In the genomic region with DNA sequence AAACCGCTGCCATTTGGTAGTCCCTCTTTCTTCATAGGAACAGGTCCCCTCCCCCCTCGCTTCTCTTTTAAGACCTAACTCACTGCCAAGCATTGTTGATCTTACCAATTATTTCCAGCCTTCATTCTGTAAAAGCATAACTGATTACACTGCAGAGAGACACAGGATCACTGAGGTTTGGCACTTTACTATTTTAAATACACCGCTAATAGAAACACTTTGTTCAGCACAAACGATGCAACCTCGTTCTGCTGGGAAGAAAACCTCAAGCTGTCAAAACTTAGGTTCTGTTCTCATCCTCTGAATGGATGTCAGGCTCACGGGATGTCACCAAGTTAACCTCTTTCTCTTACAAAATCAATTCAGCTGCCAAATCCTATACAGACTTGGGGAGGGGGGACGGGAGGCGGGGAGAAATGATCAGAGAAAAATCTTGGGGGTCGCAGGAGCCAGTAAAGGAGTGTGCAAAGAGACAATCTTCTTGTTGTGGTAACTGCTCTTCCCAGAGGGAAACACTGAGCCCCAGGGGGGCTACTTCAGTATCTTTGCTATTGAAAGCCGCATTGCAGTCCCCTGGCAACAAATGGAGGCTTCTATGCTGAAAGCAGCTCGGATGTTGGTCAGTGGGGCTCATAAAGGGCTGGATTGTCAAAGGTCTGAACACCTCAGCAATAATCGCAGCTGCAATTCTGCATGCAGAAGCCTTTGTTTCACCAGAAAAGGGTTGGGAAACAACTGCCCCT, we compare ENCODE assay signal across 8 mouse cellular contexts. TPM values are rescaled to one million over a fixed set of nuclear protein-coding genes. Genes with fewer than 3 reads are reported as not detected.
A peak's percentile ranks its signal among the peaks of the same experiment; 100 is the strongest.
DNase-seq lines count a peak whose midpoint lies in the region; ATAC-seq and TF ChIP-seq lines count a peak whose summit lies in the region.

No protein-coding gene starts in this region.

- H3K27me3 ChIP-seq in heart, embryonic 16.5 days (ENCODE audit: control insufficient read depth, insufficient read depth, low read length), result no peaks in the 10 kb centered on the region
- no peaks in the 10 kb centered on the region for H3K27me3 ChIP-seq in heart, adult 2 months (ENCODE audit: control insufficient read depth, insufficient read depth, low read length)
- no peaks in the 10 kb centered on the region for H3K27me3 ChIP-seq in forebrain, postnatal 0 days (ENCODE audit: insufficient read depth, low read length)
- H3K27me3 ChIP-seq in midbrain, embryonic 15.5 days (replicated peaks), result no peaks in the 10 kb centered on the region
- H3K27me3 ChIP-seq in thymus, adult 2 months (ENCODE audit: control insufficient read depth, insufficient read depth, low read length), result no peaks in the 10 kb centered on the region

- H3K4me3 ChIP-seq in heart, embryonic 16.5 days (ENCODE audit: low read length), result peak overlapping the region; percentile 43
- no peak overlapping the region for H3K4me3 ChIP-seq in heart, adult 2 months
- H3K4me3 ChIP-seq in brown adipose tissue, adult 24 weeks (ENCODE audit: insufficient read depth, low read depth, low read length), result 0 out of 2 replicates have a peak overlapping the region, but pooled peaks have one; percentile 24
- H3K4me3 ChIP-seq in forebrain, postnatal 0 days (ENCODE audit: low read depth, low read length), result peak overlapping the region; percentile 37
- peak overlapping the region; percentile 34 for H3K4me3 ChIP-seq in midbrain, embryonic 15.5 days
- no peak overlapping the region for H3K4me3 ChIP-seq in thymus, adult 2 months (ENCODE audit: control insufficient read depth, insufficient read depth, low read length)

- peaks cover 4% of the 10 kb centered on the region; the same call in 1 of the 2 replicates for H3K4me1 ChIP-seq in heart, embryonic 16.5 days (ENCODE audit: control insufficient read depth, insufficient read depth, low read length)
- H3K4me1 ChIP-seq in heart, adult 2 months (ENCODE audit: control insufficient read depth, insufficient read depth, low read length), result no peaks in the 10 kb centered on the region
- H3K4me1 ChIP-seq in brown adipose tissue, adult 24 weeks (ENCODE audit: control insufficient read depth, insufficient read depth, insufficient read length, low read length), result no peaks in the 10 kb centered on the region
- H3K4me1 ChIP-seq in forebrain, postnatal 0 days (ENCODE audit: insufficient read depth), result no peaks in the 10 kb centered on the region
- H3K4me1 ChIP-seq in midbrain, embryonic 15.5 days, result peaks cover 8% of the 10 kb centered on the region
- no peaks in the 10 kb centered on the region for H3K4me1 ChIP-seq in thymus, adult 2 months (replicated peaks; ENCODE audit: control insufficient read depth, insufficient read depth, low read length)

- intact Hi-C loops in heart, adult 2 months (cut with DNase I), result no loop called here

- no peak for TF ChIP-seq POLR2A in heart, adult 2 months (IDR thresholded peaks at IDR 0.05; ENCODE audit: insufficient read depth, low read depth, low read length)
- TF ChIP-seq POLR2A in thymus, adult 2 months (IDR thresholded peaks at IDR 0.05; ENCODE audit: control insufficient read depth, extremely low read depth, insufficient read depth, low read length, poor library complexity), result no peak

- no peak for DNase-seq in heart, adult 2 months
- DNase-seq in forebrain, postnatal 0 days, result peak; percentile 61
- no peak for DNase-seq in thymus, postnatal 0 days (ENCODE audit: low spot score)
- DNase-seq in urinary bladder, postnatal 25 days (ENCODE audit: low spot score), result no peak
- DNase-seq in thymus, adult 2 months, result no peak

- no peak for TF ChIP-seq CTCF in heart, adult 2 months (IDR thresholded peaks at IDR 0.05)
- TF ChIP-seq CTCF in forebrain, postnatal 0 days (IDR thresholded peaks at IDR 0.05; ENCODE audit: low read depth), result no peak
- no peak for TF ChIP-seq CTCF in thymus, adult 2 months (IDR thresholded peaks at IDR 0.05; ENCODE audit: borderline replicate concordance, control insufficient read depth, extremely low read depth, insufficient read depth, low read length, poor library complexity)

- H3K9me3 ChIP-seq in heart, embryonic 16.5 days (replicated peaks; ENCODE audit: control insufficient read depth, low read length), result no peaks in the 10 kb centered on the region
- no peaks in the 10 kb centered on the region for H3K9me3 ChIP-seq in forebrain, postnatal 0 days (ENCODE audit: low read length)
- H3K9me3 ChIP-seq in midbrain, embryonic 15.5 days, result no peaks in the 10 kb centered on the region

- 14% methylated on average over 12 of the region's 12 CpGs for WGBS in heart, embryonic 16.5 days
- 12% methylated on average over 12 of the region's 12 CpGs for WGBS in heart, adult 2 months
- 1% methylated on average over 12 of the region's 12 CpGs for WGBS in forebrain, postnatal 0 days
- 1% methylated on average over 12 of the region's 12 CpGs for WGBS in midbrain, embryonic 15.5 days
- 35% methylated on average over 12 of the region's 12 CpGs for WGBS in thymus, adult 2 months

- peak overlapping the region; percentile 54; the same call in 1 of the 2 replicates for H3K9ac ChIP-seq in heart, embryonic 16.5 days (ENCODE audit: low read length)
- H3K9ac ChIP-seq in heart, adult 2 months (ENCODE audit: low read depth, low read length), result no peak overlapping the region
- peak overlapping the region; percentile 42 for H3K9ac ChIP-seq in forebrain, postnatal 0 days
- H3K9ac ChIP-seq in midbrain, embryonic 15.5 days, result peak overlapping the region; percentile 60

- TF ChIP-seq EP300 in heart, adult 2 months (IDR thresholded peaks at IDR 0.05; ENCODE audit: insufficient read depth, low read depth, low read length), result no peak

- ATAC-seq in heart, embryonic 16.5 days (replicated peaks; ENCODE audit: extremely low read depth, insufficient read depth, low FRiP score), result no peak
- ATAC-seq in forebrain, postnatal 0 days, result peak; percentile 84
- peak; percentile 82 for ATAC-seq in midbrain, embryonic 15.5 days (replicated peaks)

- no peak overlapping the region for H3K27ac ChIP-seq in heart, embryonic 16.5 days (ENCODE audit: low read length)
- no peak overlapping the region for H3K27ac ChIP-seq in heart, adult 2 months
- H3K27ac ChIP-seq in brown adipose tissue, adult 24 weeks (replicated peaks; ENCODE audit: low read depth, low read length), result no peak overlapping the region
- 0 out of 2 replicates have a peak overlapping the region, but pooled peaks have one; percentile 35 for H3K27ac ChIP-seq in forebrain, postnatal 0 days (ENCODE audit: low read depth, low read length)
- peak overlapping the region; percentile 77 for H3K27ac ChIP-seq in midbrain, embryonic 15.5 days
- H3K27ac ChIP-seq in thymus, adult 2 months (ENCODE audit: control insufficient read depth, insufficient read depth, low read length), result no peak overlapping the region

- H3K4me2 ChIP-seq in heart, embryonic 16.5 days (ENCODE audit: low read depth, low read length), result peak overlapping the region; percentile 72
- peak overlapping the region; percentile 68 for H3K4me2 ChIP-seq in forebrain, postnatal 0 days (ENCODE audit: low read depth)
- H3K4me2 ChIP-seq in midbrain, embryonic 15.5 days, result peak overlapping the region; percentile 72

- H3K36me3 ChIP-seq in heart, embryonic 16.5 days (ENCODE audit: control insufficient read depth, insufficient read depth), result no peaks in the 10 kb centered on the region
- H3K36me3 ChIP-seq in heart, adult 2 months (ENCODE audit: control insufficient read depth, insufficient read depth, low read length), result no peaks in the 10 kb centered on the region
- H3K36me3 ChIP-seq in forebrain, postnatal 0 days (ENCODE audit: insufficient read depth), result no peaks in the 10 kb centered on the region
- no peaks in the 10 kb centered on the region for H3K36me3 ChIP-seq in midbrain, embryonic 15.5 days (replicated peaks)
- no peaks in the 10 kb centered on the region for H3K36me3 ChIP-seq in thymus, adult 2 months (ENCODE audit: control insufficient read depth, insufficient read depth, low read length)

- H3K79me2 ChIP-seq in heart, adult 2 months (replicated peaks; ENCODE audit: control insufficient read depth, insufficient read depth, low read length), result no peaks in the 10 kb centered on the region

RNA-seq across cellular contexts. Expression of a gene that starts 30.9 kb away (rescaled TPM):
- 116 and 117 TPM in 2 replicates for polyA plus RNA-seq in heart, embryonic 16.5 days (2015; fragmentation: Nextera tagmentation; extraction: Ambion mirVana)
- 100 to 1,000 TPM; 115 to 129 TPM for total RNA-seq in heart, adult 2 months (2021)
- polyA plus RNA-seq in heart, adult 2 months (2012; rRNA removed), result 48.0 and 83.6 TPM in 2 replicates
- 55.8 and 69.9 TPM in 2 replicates for polyA plus RNA-seq in brown adipose tissue, adult 24 weeks (2012; ENCODE audit: insufficient read depth, insufficient read length, missing spikeins)
- 237 and 240 TPM in 2 replicates for total RNA-seq in forebrain, postnatal 0 days (2014; rRNA removed)
- 116 and 157 TPM in 2 replicates for polyA plus RNA-seq in forebrain, postnatal 0 days (2015; fragmentation: Nextera tagmentation; extraction: Ambion mirVana)
- 174 and 181 TPM in 2 replicates for polyA plus RNA-seq in midbrain, embryonic 15.5 days (2015; fragmentation: Nextera tagmentation; extraction: Ambion mirVana)
- polyA plus RNA-seq in thymus, postnatal 0 days (2015; fragmentation: Nextera tagmentation; extraction: Ambion mirVana), result 73.7 and 75.0 TPM in 2 replicates
- 60.0 and 60.8 TPM in 2 replicates for polyA plus RNA-seq in thymus, adult 2 months (2012; rRNA removed)

Comparison
In these comparisons a context has a peak if more than half of its experiments do, and no peak if none do; other contexts are left out.
1. H3K4me3 ChIP-seq: peak in heart, embryonic 16.5 days (single experiment), brown adipose tissue, adult 24 weeks (single experiment), forebrain, postnatal 0 days (single experiment) and midbrain, embryonic 15.5 days (single experiment); none in heart, adult 2 months (single experiment) and thymus, adult 2 months (single experiment).
2. H3K27ac ChIP-seq: peak in forebrain, postnatal 0 days (single experiment) and midbrain, embryonic 15.5 days (single experiment); none in heart, embryonic 16.5 days (single experiment), heart, adult 2 months (single experiment), brown adipose tissue, adult 24 weeks (single experiment) and thymus, adult 2 months (single experiment).
3. Peak in every context shown above with its lines, with median percentiles within 50 percentile points of each other: H3K4me2 ChIP-seq.